Mouse (Mus musculus) CH12.LX (cell line): ENCODE measurements around the gene Xkr7. TPM values are rescaled to one million over a fixed set of nuclear protein-coding genes. Genes with fewer than 3 reads are reported as not detected.

Experiments used
- DNase-seq: peaks from one replicate; pipeline ENCODE4 v3.0.0-alpha.2; 2013; ENCODE audit errors: extremely low read depth
- H3K27ac ChIP-seq: 2 replicates; pipeline ENCODE4 v1.5.1; 2012; ENCODE audit warnings: low read depth, mild to moderate bottlenecking, control low read depth, moderate library complexity; ENCODE audit not compliant: insufficient read depth
- H3K27me3 ChIP-seq: replicated peaks from 2 replicates; pipeline ENCODE3; 2012; ENCODE audit warnings: inconsistent platforms
- H3K36me3 ChIP-seq, 2 experiments: replicated peaks in 1 of 2; 2 replicates each; pipeline versions ENCODE3 to v1.6.1; 2012; ENCODE audit warnings: inconsistent platforms in 1 of 2, low read length in 1 of 2, mild to moderate bottlenecking in 1 of 2, mixed read lengths in 1 of 2, moderate library complexity in 1 of 2; ENCODE audit not compliant: control insufficient read depth in 1 of 2, insufficient read depth in 1 of 2
- H3K4me1 ChIP-seq, 2 experiments: 2 replicates each; pipeline ENCODE4 v1.6.1; 2012; ENCODE audit warnings: inconsistent platforms in 1 of 2, moderate library complexity in 1 of 2; ENCODE audit not compliant: insufficient read depth in 2 of 2, control insufficient read depth in 1 of 2
- H3K4me2 ChIP-seq: 2 replicates; pipeline ENCODE4 v1.6.1; 2012; ENCODE audit warnings: low read depth, mild to moderate bottlenecking, control low read depth; ENCODE audit not compliant: poor library complexity, insufficient read depth, severe bottlenecking
- H3K4me3 ChIP-seq, 3 experiments: fragments of 150-350 bp in 1 of 3; sonication (generic) in 1 of 3; replicated peaks in 1 of 3; 2 replicates each; pipeline versions ENCODE3 to v1.5.1; 2011 to 2012; ENCODE audit warnings: low read depth in 2 of 3, low read length in 2 of 3, mild to moderate bottlenecking in 2 of 3, moderate library complexity in 2 of 3, control low read depth in 1 of 3, improper control_type of control experiment in 1 of 3, inconsistent platforms in 1 of 3, mixed read lengths in 1 of 3; ENCODE audit not compliant: poor library complexity in 1 of 3
- H3K79me2 ChIP-seq: replicated peaks from 2 replicates; pipeline ENCODE4 v1.6.1; 2012; ENCODE audit warnings: mild to moderate bottlenecking, moderate library complexity; ENCODE audit not compliant: control insufficient read depth, poor library complexity, insufficient read depth, severe bottlenecking; ENCODE audit errors: extremely low read depth
- H3K9ac ChIP-seq: 2 replicates; pipeline ENCODE4 v1.6.1; 2012; ENCODE audit warnings: low read depth, mild to moderate bottlenecking, control low read depth, moderate library complexity; ENCODE audit not compliant: insufficient read depth
- H3K9me3 ChIP-seq: replicated peaks from 2 replicates; pipeline ENCODE3; 2012; ENCODE audit warnings: low read length, inconsistent platforms, mixed read lengths
- BHLHE40 ChIP-seq: IDR thresholded peaks from 2 replicates; pipeline ENCODE4 v1.6.1; 2011; ENCODE audit warnings: mild to moderate bottlenecking, low read depth, low read length, improper control_type of control experiment
- CHD1 ChIP-seq: IDR thresholded peaks from 2 replicates; pipeline ENCODE4 v1.6.1; 2012; ENCODE audit warnings: low read depth, low read length, improper control_type of control experiment, inconsistent platforms
- CHD2 ChIP-seq: IDR thresholded peaks from 2 replicates; pipeline ENCODE4 v1.6.1; 2011; ENCODE audit warnings: low read length, improper control_type of control experiment
- CTCF ChIP-seq, 2 experiments: IDR thresholded peaks in 1 of 2; conservative IDR thresholded peaks in 1 of 2; 2 replicates each; pipeline ENCODE4 v1.5.1; 2011 to 2012; ENCODE audit warnings: low read depth in 2 of 2, low read length in 2 of 2, improper control_type of control experiment in 1 of 2, inconsistent platforms in 1 of 2, mild to moderate bottlenecking in 1 of 2, moderate library complexity in 1 of 2
- E2F4 ChIP-seq: IDR thresholded peaks from 2 replicates; pipeline ENCODE4 v1.6.1; 2011; ENCODE audit warnings: low read depth, low read length, improper control_type of control experiment; ENCODE audit not compliant: insufficient replicate concordance
- ELF1 ChIP-seq: IDR thresholded peaks from 2 replicates; pipeline ENCODE4 v1.6.1; 2014; ENCODE audit warnings: low read depth, mild to moderate bottlenecking, inconsistent platforms, low read length, improper control_type of control experiment
- EP300 ChIP-seq: IDR thresholded peaks from 2 replicates; pipeline ENCODE4 v1.6.1; 2011; ENCODE audit warnings: low read length, improper control_type of control experiment
- ETS1 ChIP-seq: conservative IDR thresholded peaks from 2 replicates; pipeline ENCODE4 v1.6.1; 2012; ENCODE audit warnings: low read depth, mild to moderate bottlenecking, inconsistent platforms, low read length, improper control_type of control experiment, moderate library complexity
- GABPA ChIP-seq: IDR thresholded peaks from 2 replicates; pipeline ENCODE4 v1.6.1; 2012; ENCODE audit warnings: low read depth, low read length, improper control_type of control experiment, inconsistent platforms; ENCODE audit not compliant: insufficient replicate concordance
- HCFC1 ChIP-seq: IDR thresholded peaks from 2 replicates; pipeline ENCODE4 v1.6.1; 2012; ENCODE audit warnings: low read depth, mild to moderate bottlenecking, inconsistent platforms, low read length, improper control_type of control experiment
- IRF4 ChIP-seq: IDR thresholded peaks from 2 replicates; pipeline ENCODE4 v1.6.1; 2014; ENCODE audit warnings: low read depth, mild to moderate bottlenecking, inconsistent platforms, low read length, improper control_type of control experiment
- JUN ChIP-seq: IDR thresholded peaks from 2 replicates; pipeline ENCODE4 v1.6.1; 2011; ENCODE audit warnings: low read depth, mild to moderate bottlenecking, low read length, improper control_type of control experiment, moderate library complexity; ENCODE audit not compliant: insufficient read depth
- JUND ChIP-seq: conservative IDR thresholded peaks from 2 replicates; pipeline ENCODE4 v1.6.1; 2011; ENCODE audit warnings: low read depth, low read length, improper control_type of control experiment
- KAT2A ChIP-seq: IDR thresholded peaks from 2 replicates; pipeline ENCODE4 v1.6.1; 2012; ENCODE audit warnings: low read length, improper control_type of control experiment, inconsistent platforms; ENCODE audit not compliant: insufficient replicate concordance
- MAFK ChIP-seq: IDR thresholded peaks from 2 replicates; pipeline ENCODE4 v1.6.1; 2011; ENCODE audit warnings: low read length, improper control_type of control experiment; ENCODE audit not compliant: insufficient replicate concordance
- MAX ChIP-seq: IDR thresholded peaks from 2 replicates; pipeline ENCODE4 v1.6.1; 2011; ENCODE audit warnings: low read length, improper control_type of control experiment
- MAZ ChIP-seq: IDR thresholded peaks from 2 replicates; pipeline ENCODE4 v1.6.1; 2012; ENCODE audit warnings: low read depth, mild to moderate bottlenecking, inconsistent platforms, low read length, improper control_type of control experiment, moderate library complexity
- MEF2A ChIP-seq: IDR thresholded peaks from 2 replicates; pipeline ENCODE4 v1.6.1; 2014; ENCODE audit warnings: low read depth, mild to moderate bottlenecking, inconsistent platforms, low read length, improper control_type of control experiment, borderline replicate concordance
- MXI1 ChIP-seq: IDR thresholded peaks from 2 replicates; pipeline ENCODE4 v1.6.1; 2011; ENCODE audit warnings: mild to moderate bottlenecking, low read depth, low read length, improper control_type of control experiment
- MYC ChIP-seq: IDR thresholded peaks from 2 replicates; pipeline ENCODE4 v1.6.1; 2011; ENCODE audit warnings: low read depth, mild to moderate bottlenecking, improper control_type of control experiment, low read length
- NELFE ChIP-seq: IDR thresholded peaks from 2 replicates; pipeline ENCODE4 v1.6.1; 2011; ENCODE audit warnings: low read depth, low read length, improper control_type of control experiment
- NRF1 ChIP-seq: IDR thresholded peaks from 2 replicates; pipeline ENCODE4 v1.6.1; 2014; ENCODE audit warnings: low read depth, mild to moderate bottlenecking, inconsistent platforms, low read length, improper control_type of control experiment, moderate library complexity
- PAX5 ChIP-seq: IDR thresholded peaks from 2 replicates; pipeline ENCODE4 v1.6.1; 2012; ENCODE audit warnings: low read length, inconsistent platforms, mixed read lengths
- POLR2A ChIP-seq: IDR thresholded peaks from 2 replicates; pipeline ENCODE4 v1.6.1; 2011; ENCODE audit warnings: low read depth, mild to moderate bottlenecking, improper control_type of control experiment, low read length
- POLR2AphosphoS2 ChIP-seq: IDR thresholded peaks from 2 replicates; pipeline ENCODE4 v1.6.1; 2011; ENCODE audit warnings: low read depth, low read length, improper control_type of control experiment
- RAD21 ChIP-seq: IDR thresholded peaks from 2 replicates; pipeline ENCODE4 v1.6.1; 2011; ENCODE audit warnings: low read depth, mild to moderate bottlenecking, low read length, improper control_type of control experiment, moderate library complexity
- RCOR1 ChIP-seq: conservative IDR thresholded peaks from 2 replicates; pipeline ENCODE4 v1.6.1; 2012; ENCODE audit warnings: low read depth, mild to moderate bottlenecking, inconsistent platforms, low read length, improper control_type of control experiment
- SIN3A ChIP-seq: IDR thresholded peaks from 2 replicates; pipeline ENCODE4 v1.6.1; 2012; ENCODE audit warnings: low read length, improper control_type of control experiment, inconsistent platforms
- SMC3 ChIP-seq: IDR thresholded peaks from 2 replicates; pipeline ENCODE4 v1.6.1; 2011; ENCODE audit warnings: low read depth, low read length, improper control_type of control experiment
- TBP ChIP-seq: conservative IDR thresholded peaks from 2 replicates; pipeline ENCODE4 v1.6.1; 2011; ENCODE audit warnings: low read depth, low read length, improper control_type of control experiment
- TCF12 ChIP-seq: IDR thresholded peaks from 2 replicates; pipeline ENCODE4 v1.6.1; 2014; ENCODE audit warnings: low read depth, mild to moderate bottlenecking, inconsistent platforms, low read length, improper control_type of control experiment
- UBTF ChIP-seq: IDR thresholded peaks from 2 replicates; pipeline ENCODE4 v1.6.1; 2012; ENCODE audit warnings: low read depth, mild to moderate bottlenecking, inconsistent platforms, low read length, improper control_type of control experiment, moderate library complexity
- USF1 ChIP-seq: IDR thresholded peaks from 2 replicates; pipeline ENCODE4 v1.6.1; 2014; ENCODE audit warnings: low read depth, mild to moderate bottlenecking, inconsistent platforms, low read length, improper control_type of control experiment
- USF2 ChIP-seq: conservative IDR thresholded peaks from 2 replicates; pipeline ENCODE4 v1.6.1; 2011; ENCODE audit warnings: low read depth, low read length, improper control_type of control experiment
- ZC3H11A ChIP-seq: IDR thresholded peaks from 2 replicates; pipeline ENCODE4 v1.6.1; 2012; ENCODE audit warnings: low read depth, mild to moderate bottlenecking, inconsistent platforms, low read length, improper control_type of control experiment
- ZKSCAN1 ChIP-seq: IDR thresholded peaks from 2 replicates; pipeline ENCODE4 v1.6.1; 2012; ENCODE audit warnings: low read depth, inconsistent platforms, low read length, improper control_type of control experiment, borderline replicate concordance
- ZMIZ1 ChIP-seq: IDR thresholded peaks from 2 replicates; pipeline ENCODE4 v1.6.1; 2012; ENCODE audit warnings: low read depth, mild to moderate bottlenecking, inconsistent platforms, low read length, improper control_type of control experiment
- ZNF384 ChIP-seq: IDR thresholded peaks from 2 replicates; pipeline ENCODE4 v1.6.1; 2012; ENCODE audit warnings: low read depth, low read length, improper control_type of control experiment, inconsistent platforms
- dilution Hi-C: fragments of 300-500 bp; cut with MboI; formaldehyde crosslinking; loops from 2 replicates; pipeline ENCODE4 v1.14.3; 2020; ENCODE audit warnings: low sequenced_read_pairs; ENCODE audit not compliant: extremely low pct_unique_long_range_greater_than_20kb, extremely low pct_ligation_motif_present
- in situ Hi-C: fragments of 300-500 bp; cut with MboI; formaldehyde crosslinking; loops from 3 replicates; pipeline ENCODE4 v1.14.3; 2019; ENCODE audit warnings: low sequenced_read_pairs, low pct_ligation_motif_present, low pct_unique_long_range_greater_than_20kb, mixed read lengths
- polyA plus RNA-seq: library from polyadenylated mRNA; unstranded; fragments of >175 nt; gene quantifications from 2 replicates; pipeline ENCODE4 v1.2.1, GENCODE M21; 2012; ENCODE audit warnings: low read depth; ENCODE audit not compliant: insufficient read length
- total RNA-seq, 2 experiments: library from RNA; depleted of rRNA; stranded (reverse); fragments of 300-350 nt in 1 of 2; fragments of >200 nt in 1 of 2; gene quantifications; 2 replicates each; pipeline ENCODE4 v1.2.3; 2012 to 2014

The Xkr7 gene
- total and polyA plus RNA-seq, 3 experiments, result not detected

DNA sequence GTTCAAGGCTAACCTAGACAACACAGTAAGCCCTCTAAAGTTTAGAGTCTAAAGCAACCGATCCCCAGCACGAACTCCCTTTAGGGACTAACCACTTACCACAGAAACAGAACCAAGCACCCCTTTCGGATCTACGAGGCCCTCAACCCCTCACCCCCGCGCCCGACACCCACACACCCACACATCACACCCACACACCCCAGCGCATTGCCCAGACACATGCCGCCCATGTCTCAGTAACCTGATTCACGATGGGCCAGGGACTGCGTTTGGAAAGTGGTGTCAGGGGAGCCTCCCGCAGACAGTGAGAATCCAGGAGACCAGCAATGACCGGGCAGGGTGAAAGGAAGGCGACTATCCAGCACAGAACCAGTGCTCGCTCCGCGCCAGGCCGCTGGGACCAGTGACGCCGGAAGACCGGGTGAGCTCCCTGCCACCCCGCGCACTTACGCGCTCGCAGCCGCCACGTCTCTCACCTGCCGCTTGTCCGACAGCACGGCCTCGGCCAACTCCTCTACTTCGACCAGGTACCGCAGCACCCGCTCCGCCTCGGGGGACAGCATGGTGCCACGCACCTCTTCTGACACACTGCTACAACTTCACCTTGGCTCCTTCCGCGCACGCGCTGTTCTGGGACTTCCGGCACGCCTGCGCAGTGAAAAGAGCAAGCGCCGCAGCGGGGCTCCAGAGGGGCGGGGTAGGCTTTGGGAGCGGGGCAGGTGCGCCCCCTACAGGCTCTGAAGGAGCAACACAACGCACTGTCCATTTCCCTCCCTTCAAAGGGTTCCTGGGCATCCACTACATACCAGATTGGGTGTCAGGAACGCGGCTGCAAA lies 16.7 kb upstream of the Xkr7 start, which contains the start of gene Pdrg1:
TSS of gene Pdrg1 (minus strand) at position 670 of the 836 bp plus-strand sequence.
- Histone ChIP-seq H3K27ac (no peak within 1 kb of the TSS), H3K79me2 (peaks cover 20% of the 10 kb centered on the region)
- in situ Hi-C loops, result no loop called here

GRCm38 (mm10) chr2:153015804-153016203 lies 15.8 kb upstream of the Xkr7 start:
- H3K36me3 ChIP-seq, result peaks cover 22 to 32% of the 10 kb centered on the region in 2 experiments
- no peaks in the 10 kb centered on the region for H3K9me3 ChIP-seq
- in situ Hi-C loops, result no loop called here
- DNase-seq, result no peak
- no peak overlapping the region; the same call in 1 of the 2 replicates for H3K4me2 ChIP-seq
- TF ChIP-seq RAD21, result no peak
- no peak for TF ChIP-seq TBP
- no peak for TF ChIP-seq JUND
- TF ChIP-seq MAX, result no peak
- TF ChIP-seq, all 38 proteins: peak for 0
- H3K9ac ChIP-seq, result no peak overlapping the region
- peaks cover 20% of the 10 kb centered on the region for H3K79me2 ChIP-seq
- H3K27ac ChIP-seq, result no peak overlapping the region
- H3K27me3 ChIP-seq, result peaks cover 50% of the 10 kb centered on the region
- peaks cover 9 to 15% of the 10 kb centered on the region in 2 experiments for H3K4me1 ChIP-seq
- no peak overlapping the region for H3K4me3 ChIP-seq
- dilution Hi-C loops, result no loop called here

More for the DNA sequence above, 16.7 kb upstream of the Xkr7 start, which contains the start of gene Pdrg1:
- H3K4me2 ChIP-seq, result peak within 1 kb of the TSS; percentile 92
- H3K9ac ChIP-seq, result peak within 1 kb of the TSS; percentile 78
- H3K9me3 ChIP-seq, result no peaks in the 10 kb centered on the region
- H3K4me1 ChIP-seq, result peaks cover 9 to 15% of the 10 kb centered on the region in 2 experiments
- H3K27me3 ChIP-seq, result peaks cover 43% of the 10 kb centered on the region
- TF ChIP-seq MAFK (no peak), BHLHE40 (peak; percentile 63), JUN (no peak), E2F4 (no peak), KAT2A (0 out of 2 replicates have a peak, but pooled peaks have one; percentile 50), MAZ (peak; percentile 100), EP300 (no peak), ZKSCAN1 (no peak), HCFC1 (peak; percentile 79), ETS1 (peak; percentile 22; the same call in 1 of the 2 replicates), CHD1 (no peak), ZNF384 (no peak), GABPA (no peak), ZMIZ1 (peak; percentile 66; the same call in 1 of the 2 replicates), SIN3A (peak; percentile 92), ZC3H11A (peak; percentile 28), JUND (no peak), NELFE (peak; percentile 87), TCF12 (peak; percentile 75), RCOR1 (no peak), PAX5 (no peak), USF2 (no peak; the same call in 1 of the 2 replicates), MXI1 (peak; percentile 95), SMC3 (peak; percentile 83), POLR2AphosphoS2 (peak; percentile 64; the same call in 1 of the 2 replicates), ELF1 (peak; percentile 94), CHD2 (no peak), MEF2A (peak; percentile 78), MAX (peak; percentile 92), RAD21 (peak; percentile 89), IRF4 (peak; percentile 59), CTCF (conservative IDR thresholded peaks at IDR 0.05 in 1 of 2, IDR thresholded peaks at IDR 0.05 in 1 of 2; ENCODE audit: low read depth in 2 of 2, low read length in 2 of 2) (peak; percentile 44 to 95), MYC (peak; percentile 88), TBP (peak; percentile 77), USF1 (no peak), NRF1 (peak; percentile 98), UBTF (no peak), POLR2A (peak; percentile 96)
- H3K4me3 ChIP-seq, result peak within 1 kb of the TSS; percentile 76 to 93 (median 81)
- dilution Hi-C loops, result no loop called here
- peaks cover 26 to 41% of the 10 kb centered on the region in 2 experiments for H3K36me3 ChIP-seq
- peak; percentile 95 for DNase-seq
